Mouse (Mus musculus): ENCODE data around the gene Ylpm1.

The Ylpm1 gene

GRCm38 (mm10) chr12:84996083-84996496 lies at the start of gene Ylpm1:
Gene Ylpm1, plus strand, starts transcription at chr12:84996321.
- peak; percentile 98 to 99 for DNase-seq (ENCODE audit: inconsistent age in 2 of 2, low spot score in 1 of 2)

- DNase-seq (ENCODE audit: inconsistent age in 2 of 2, low spot score in 1 of 2), result no peak
These were observed 48.1 kb upstream of the Ylpm1 start for GRCm38 (mm10) chr12:84947894-84948583.

DNA sequence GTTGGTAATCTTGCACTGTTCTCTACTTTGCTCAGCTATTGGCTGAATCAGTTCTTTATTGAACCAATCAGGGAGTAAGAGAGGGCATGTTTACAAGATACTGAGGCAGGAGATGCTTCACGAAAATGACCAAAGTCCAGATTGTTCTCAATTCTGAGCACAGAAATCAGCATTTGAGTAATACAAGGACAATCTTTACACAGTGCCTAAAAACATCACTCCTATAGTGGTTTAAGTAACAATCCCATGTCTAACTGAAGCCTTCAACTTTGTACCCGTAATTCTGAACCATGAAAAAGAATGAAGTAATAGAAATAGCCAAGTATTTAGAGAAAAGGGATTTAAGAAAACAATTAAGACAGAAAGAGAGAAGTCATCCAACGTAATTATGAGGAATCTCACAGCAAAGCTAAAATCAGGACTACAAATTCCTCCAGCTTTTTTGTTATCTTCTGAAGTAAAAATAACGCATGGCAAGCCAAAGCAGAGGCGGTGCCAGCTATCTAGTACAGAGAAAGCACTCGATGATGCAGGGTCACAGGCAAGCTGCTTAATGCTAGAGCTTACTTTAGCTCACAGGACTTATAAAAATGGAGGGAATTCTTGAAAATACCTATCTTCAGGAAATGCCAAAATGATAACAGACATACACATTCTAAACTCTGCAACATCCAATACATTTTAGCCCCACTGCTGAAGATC lies 47.4 kb upstream of the Ylpm1 start:
- no peak for DNase-seq (ENCODE audit: inconsistent age in 2 of 2, low spot score in 1 of 2)

- no peak for DNase-seq (ENCODE audit: inconsistent age in 2 of 2, low spot score in 1 of 2)
These were observed 45.4 kb upstream of the Ylpm1 start for GRCm38 (mm10) chr12:84950763-84951162.

DNA sequence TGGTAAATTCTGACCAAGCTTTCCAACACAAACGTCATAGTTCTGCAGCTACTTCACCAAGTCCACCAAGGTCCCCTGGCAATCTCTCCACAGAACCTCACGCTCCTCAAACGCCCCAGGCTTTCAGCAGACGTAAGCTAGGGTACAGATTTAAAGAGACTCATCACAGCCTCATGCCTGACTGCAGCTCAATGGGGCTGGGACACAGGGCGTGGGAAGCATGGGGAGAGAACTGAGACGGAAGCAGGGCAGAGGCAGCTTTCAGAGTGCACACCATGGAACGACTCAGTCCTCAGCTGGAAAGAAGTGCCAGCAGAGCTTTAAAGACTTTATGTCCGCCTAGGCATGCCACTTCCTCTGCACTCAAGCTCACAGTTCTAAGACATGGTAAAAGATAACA lies 44.6 kb upstream of the Ylpm1 start:
- no peak for DNase-seq (ENCODE audit: inconsistent age in 2 of 2, low spot score in 1 of 2)

DNA sequence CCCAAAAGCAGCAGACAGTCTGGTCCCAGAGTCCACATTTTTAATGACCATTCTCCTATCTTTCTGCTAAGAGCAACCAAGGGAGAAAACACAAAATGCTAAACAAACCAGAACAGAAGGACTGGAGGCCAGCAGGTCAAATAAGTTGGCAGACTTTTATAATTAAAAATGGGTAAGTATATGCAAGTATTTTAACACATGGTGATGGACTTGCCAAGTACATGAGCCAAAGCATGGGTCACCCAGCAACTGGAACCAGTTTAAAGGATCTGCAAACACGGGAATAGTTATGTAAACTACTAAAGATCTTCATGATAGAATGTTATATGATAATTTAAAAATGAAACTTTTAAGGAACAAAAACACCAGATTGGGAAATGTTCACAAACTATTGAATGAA lies 43.8 kb upstream of the Ylpm1 start:
- DNase-seq (ENCODE audit: inconsistent age in 2 of 2, low spot score in 1 of 2), result no peak

DNA sequence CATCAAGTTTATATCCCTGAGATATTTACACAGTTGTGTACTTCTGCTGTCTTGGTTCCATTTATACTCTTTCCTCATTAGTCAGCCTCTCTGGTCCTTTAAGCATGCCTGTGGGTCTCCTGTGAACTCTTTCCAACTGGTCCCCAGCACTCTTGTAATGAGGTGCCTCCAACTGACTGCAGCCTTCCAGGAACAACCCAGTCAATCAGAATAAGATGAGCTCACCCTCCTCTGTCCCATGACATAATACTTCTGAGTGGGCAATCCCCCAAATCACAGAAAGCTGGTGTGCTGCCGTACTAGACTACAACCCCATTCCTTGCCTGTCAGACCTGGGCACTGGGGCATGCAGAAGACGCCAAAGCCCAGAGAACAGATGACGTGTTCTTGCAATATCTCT lies 39.8 kb upstream of the Ylpm1 start:
- DNase-seq (ENCODE audit: inconsistent age in 2 of 2, low spot score in 1 of 2), result no peak

DNA sequence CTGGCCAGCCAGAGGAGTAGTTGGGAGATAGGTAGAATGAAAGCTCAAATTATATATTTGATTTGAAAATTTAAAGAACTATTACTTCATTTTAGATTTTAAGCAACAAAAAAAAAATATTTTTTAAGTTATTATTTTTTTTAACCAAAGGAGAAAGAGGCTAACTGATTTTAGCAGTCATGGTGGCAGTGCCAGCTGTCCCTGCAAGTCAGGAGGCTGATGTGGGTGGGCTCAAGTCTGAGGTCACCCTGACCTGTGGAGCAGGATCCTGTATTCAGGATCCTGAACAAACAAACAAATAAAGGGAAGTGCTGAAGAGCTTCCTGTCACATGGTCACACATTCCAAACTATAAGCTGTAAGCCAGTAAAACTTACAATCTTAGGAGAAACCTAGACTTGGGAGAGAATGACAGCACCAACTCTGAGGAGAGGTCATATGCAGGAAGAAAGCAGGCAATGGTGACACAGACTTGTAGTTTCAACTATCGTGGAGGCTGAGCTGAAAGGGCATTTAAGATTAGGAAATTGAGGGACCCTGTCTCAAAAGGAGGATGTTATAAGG lies 37.2 kb upstream of the Ylpm1 start:
- no peak for DNase-seq (ENCODE audit: inconsistent age in 2 of 2, low spot score in 1 of 2)

- DNase-seq (ENCODE audit: inconsistent age in 2 of 2, low spot score in 1 of 2), result no peak
These were observed 33.5 kb upstream of the Ylpm1 start for GRCm38 (mm10) chr12:84962606-84963005.

DNA sequence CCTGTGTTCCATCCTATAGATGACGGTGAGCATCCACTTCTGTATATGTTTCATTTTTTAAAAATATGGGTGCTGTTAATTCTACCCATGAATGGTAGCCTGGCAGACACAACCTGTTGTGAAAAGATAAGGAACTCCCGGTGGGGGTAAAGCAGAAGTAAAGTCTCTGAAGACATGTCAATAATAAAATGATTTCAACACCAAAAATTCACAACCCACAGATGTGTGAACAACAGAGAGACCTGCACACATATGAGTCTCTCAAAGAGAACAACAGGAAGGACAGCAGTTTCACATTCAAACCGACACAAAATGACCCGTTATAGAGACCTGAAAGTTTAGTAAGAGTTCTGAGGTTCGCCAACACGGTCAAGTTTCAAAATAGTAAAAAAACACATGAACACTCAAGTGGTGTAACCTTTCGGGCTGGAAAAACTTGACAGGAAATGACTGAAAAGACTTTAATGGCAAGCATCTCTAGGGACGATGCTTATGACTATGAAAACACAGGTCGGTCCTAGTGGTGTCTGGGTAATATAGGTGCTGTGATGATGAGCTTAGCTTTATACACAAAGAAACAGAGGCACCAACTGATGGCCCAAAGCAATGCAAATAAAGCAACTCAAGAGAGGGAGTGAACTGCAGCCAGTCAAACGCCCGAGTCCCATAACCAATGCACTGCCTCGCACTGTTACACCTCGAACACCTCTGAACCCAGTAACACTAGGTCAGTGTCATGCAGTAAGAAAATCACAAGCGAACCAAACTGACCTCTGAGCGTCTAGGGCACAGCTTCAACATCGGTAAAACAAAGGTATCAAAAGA lies 27.1 kb upstream of the Ylpm1 start:
- no peak for DNase-seq (ENCODE audit: inconsistent age in 2 of 2, low spot score in 1 of 2)

DNA sequence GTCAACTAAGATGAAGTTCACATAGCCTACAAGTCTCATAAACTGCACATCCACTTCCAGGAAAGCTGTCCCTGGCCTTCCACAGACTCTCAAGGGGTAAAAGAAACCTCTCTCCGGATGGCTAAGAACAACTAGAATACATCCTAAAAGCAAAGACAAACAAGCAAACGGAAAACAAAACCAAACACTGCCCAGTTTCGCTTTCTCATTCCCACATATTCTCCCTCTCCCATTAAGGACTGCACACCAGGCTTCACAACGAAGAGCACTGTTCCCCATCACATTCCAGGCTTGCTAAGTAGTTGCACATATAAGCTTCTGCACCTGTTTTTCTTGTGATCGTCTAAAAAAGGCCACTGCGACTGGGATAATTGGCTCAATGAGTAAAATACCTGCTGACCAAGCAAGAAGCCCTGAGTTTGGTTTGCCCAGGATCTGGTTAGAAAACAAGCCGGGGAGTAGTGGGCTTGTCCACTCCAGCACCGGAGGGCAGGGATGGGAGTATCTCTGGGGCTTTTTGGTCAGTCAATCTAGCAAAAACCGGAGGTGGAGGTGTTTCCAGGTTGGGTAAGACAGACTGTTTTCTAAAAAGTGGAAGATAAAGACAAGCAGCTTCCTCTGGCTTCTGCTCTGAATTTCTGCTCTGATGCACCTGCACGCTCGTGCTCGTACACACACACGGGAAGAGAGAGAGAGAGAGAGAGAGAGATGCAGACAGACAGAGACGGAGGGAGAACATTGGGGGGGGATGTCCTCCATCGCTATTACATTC lies 26.3 kb upstream of the Ylpm1 start:
- no peak for DNase-seq (ENCODE audit: inconsistent age in 2 of 2, low spot score in 1 of 2)

- DNase-seq (ENCODE audit: inconsistent age in 2 of 2, low spot score in 1 of 2), result peak; percentile 90 to 96
These were observed 25.6 kb upstream of the Ylpm1 start, which contains the start of the genes Fcf1 and Arel1 for GRCm38 (mm10) chr12:84970428-84971096. Gene Fcf1, plus strand, starts transcription at chr12:84970897. Gene Arel1, minus strand, starts transcription at chr12:84970900.

DNA sequence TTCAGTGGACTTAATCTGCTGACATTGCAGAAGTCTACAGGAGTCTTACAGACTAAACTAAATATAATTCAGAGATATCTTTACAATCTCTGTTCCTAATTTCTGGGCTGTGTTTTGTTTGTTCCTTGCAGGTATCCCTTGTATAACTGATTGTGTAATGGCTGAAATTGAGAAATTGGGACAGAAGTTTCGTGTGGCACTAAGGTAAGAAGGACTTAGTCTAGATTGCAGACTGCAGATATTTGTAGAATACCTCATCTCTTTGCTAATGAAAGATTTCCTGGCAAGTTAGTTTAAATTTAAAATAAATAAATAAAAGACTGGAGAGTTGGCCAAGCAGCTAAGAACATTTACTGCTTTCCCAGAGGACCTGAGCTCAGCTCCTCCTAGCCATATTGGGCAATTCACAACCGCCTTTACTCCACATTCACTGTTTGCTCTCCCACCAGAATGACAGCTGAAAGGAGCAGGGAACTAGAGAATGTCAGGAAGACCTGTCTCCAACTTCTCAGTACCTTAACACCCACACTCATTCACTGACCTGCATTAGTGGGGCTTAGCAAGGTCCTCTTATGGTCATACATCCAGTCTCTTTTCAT lies 16.8 kb upstream of the Ylpm1 start:
- no peak for DNase-seq (ENCODE audit: inconsistent age in 2 of 2, low spot score in 1 of 2)

- DNase-seq (ENCODE audit: inconsistent age in 2 of 2, low spot score in 1 of 2), result peak in 1 of 2 experiments; percentile 75
These were observed 6.7 kb upstream of the Ylpm1 start for GRCm38 (mm10) chr12:84989456-84989855.

DNA sequence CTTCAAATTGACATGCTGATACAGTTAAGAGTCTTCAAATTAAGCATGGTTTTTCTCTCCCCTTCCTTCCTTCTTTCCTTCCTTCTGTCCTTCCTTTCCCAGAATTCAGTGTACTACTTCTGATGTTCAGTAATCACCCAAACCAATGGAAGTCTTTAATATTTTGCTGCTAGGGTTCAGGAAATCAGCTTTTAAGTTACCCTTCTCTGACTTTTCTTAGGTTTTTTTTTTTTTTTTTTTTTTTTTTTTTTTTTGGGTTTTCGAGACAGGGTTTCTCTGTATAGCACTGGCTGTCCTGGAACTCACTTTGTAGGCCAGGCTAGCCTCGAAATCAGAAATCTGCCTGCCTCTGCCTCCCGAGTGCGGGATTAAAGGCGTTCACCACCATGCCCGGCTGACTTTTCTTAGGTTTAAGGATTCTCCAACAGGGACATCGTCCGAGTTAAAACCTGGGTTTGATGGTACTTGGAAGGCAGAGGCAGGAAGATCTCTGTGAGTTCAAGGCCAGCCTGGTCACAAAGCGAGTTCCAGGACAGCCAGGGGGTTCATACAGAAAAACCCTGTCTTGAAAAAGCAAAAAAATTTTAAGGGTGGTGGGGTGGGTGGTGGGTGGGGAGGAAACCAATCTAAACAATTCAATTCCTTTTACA lies 884 bp upstream of the Ylpm1 start:
- no peak for DNase-seq (ENCODE audit: inconsistent age in 2 of 2, low spot score in 1 of 2)

GRCm38 (mm10) chr12:84996501-84997398 lies 629 bp downstream of the Ylpm1 start:
- peak in 1 of 2 experiments; percentile 56 for DNase-seq (ENCODE audit: inconsistent age in 2 of 2, low spot score in 1 of 2)

DNA sequence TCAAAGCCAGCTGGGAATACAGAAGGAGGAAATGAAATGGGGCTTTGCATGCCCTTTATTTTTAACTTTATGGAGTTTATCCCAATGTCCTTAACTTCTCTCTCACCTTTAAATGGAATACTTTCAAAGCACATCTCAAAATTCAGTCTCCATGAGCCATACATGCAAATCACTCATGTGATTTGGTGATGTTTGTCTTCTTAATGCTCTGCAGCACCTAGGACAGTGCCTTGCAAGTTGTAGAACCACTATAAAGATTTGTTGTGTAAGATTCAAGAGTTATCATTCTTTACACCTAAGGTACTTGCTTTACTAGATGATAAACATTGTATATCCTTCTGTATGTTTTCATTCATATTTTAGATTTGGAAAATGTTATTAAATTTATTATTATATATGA lies 2.9 kb downstream of the Ylpm1 start:
- DNase-seq (ENCODE audit: inconsistent age in 2 of 2, low spot score in 1 of 2), result no peak

DNA sequence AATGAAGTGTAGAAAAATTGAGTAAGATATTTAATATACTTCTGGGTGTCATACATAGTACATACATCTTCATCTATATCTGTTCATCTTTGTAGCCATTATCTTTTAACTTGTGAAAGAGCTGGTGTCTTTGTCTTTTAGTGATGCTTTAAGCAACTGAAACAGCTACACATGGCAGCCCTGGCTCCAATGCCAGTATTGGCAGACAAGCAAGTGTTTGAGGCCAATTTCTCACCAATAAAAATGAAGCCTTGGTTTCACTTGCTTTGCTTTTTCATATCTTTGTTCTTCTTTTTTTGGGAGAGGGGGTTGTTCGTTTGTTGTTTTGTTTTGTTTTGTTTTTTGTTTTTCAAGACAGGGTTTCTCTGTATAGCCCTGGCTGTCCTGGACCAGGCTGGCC lies 10.1 kb downstream of the Ylpm1 start:
- no peak for DNase-seq (ENCODE audit: inconsistent age in 2 of 2, low spot score in 1 of 2)
